Mouse (Mus musculus) thymus, adult 18-20 months (tissue): ENCODE results near the gene Kcnk18.

Source experiments
- DNase-seq, 2 experiments: peaks; one replicate each; pipeline ENCODE4 v3.0.0; 2022; ENCODE audit warnings: mixed read lengths in 2 of 2

Kcnk18 gene

GRCm38 (mm10) chr19:59218991-59219390 is at the start of gene Kcnk18:
TSS of gene Kcnk18 (plus strand) at chr19:59219214.
- no peak for DNase-seq

GRCm38 (mm10) chr19:59169936-59170765 is 48.9 kb upstream of the Kcnk18 start, which contains the start of gene Vax1:
TSS of gene Vax1 (minus strand) at chr19:59170056.
- DNase-seq, result no peak

GRCm38 (mm10) chr19:59170766-59171095 is 48.3 kb upstream of the Kcnk18 start:
- DNase-seq, result no peak

- DNase-seq, result no peak
Observed at GRCm38 (mm10) chr19:59171151-59171870, 47.7 kb upstream of the Kcnk18 start.

GRCm38 (mm10) chr19:59171871-59172245 is 47.2 kb upstream of the Kcnk18 start:
- DNase-seq, result no peak

GRCm38 (mm10) chr19:59172781-59173180 is 46.2 kb upstream of the Kcnk18 start:
- DNase-seq, result no peak

- DNase-seq, result no peak
Observed at GRCm38 (mm10) chr19:59173341-59174015, 45.5 kb upstream of the Kcnk18 start.

GRCm38 (mm10) chr19:59184000-59184399 is 35.0 kb upstream of the Kcnk18 start:
- no peak for DNase-seq

- no peak for DNase-seq
Observed at GRCm38 (mm10) chr19:59188981-59189380, 30.0 kb upstream of the Kcnk18 start.

GRCm38 (mm10) chr19:59190431-59191122 is 28.4 kb upstream of the Kcnk18 start:
- no peak for DNase-seq

- no peak for DNase-seq
Observed at GRCm38 (mm10) chr19:59191123-59191505, 27.9 kb upstream of the Kcnk18 start.

GRCm38 (mm10) chr19:59192491-59192890 is 26.5 kb upstream of the Kcnk18 start:
- DNase-seq, result no peak

GRCm38 (mm10) chr19:59193456-59193855 is 25.6 kb upstream of the Kcnk18 start:
- no peak for DNase-seq

GRCm38 (mm10) chr19:59193986-59194820 is 24.8 kb upstream of the Kcnk18 start:
- no peak for DNase-seq

- DNase-seq, result no peak
Observed at GRCm38 (mm10) chr19:59195181-59195770, 23.7 kb upstream of the Kcnk18 start.

GRCm38 (mm10) chr19:59196111-59196666 is 22.8 kb upstream of the Kcnk18 start:
- no peak for DNase-seq

GRCm38 (mm10) chr19:59198161-59198560 is 20.9 kb upstream of the Kcnk18 start:
- peak; percentile 14 to 19 for DNase-seq

- DNase-seq, result peak in 1 of 2 experiments; percentile 9
Observed at GRCm38 (mm10) chr19:59208475-59208874, 10.5 kb upstream of the Kcnk18 start.

GRCm38 (mm10) chr19:59208986-59209385 is 10.0 kb upstream of the Kcnk18 start:
- DNase-seq, result no peak

- DNase-seq, result no peak
Observed at GRCm38 (mm10) chr19:59216891-59217290, 2.1 kb upstream of the Kcnk18 start.

- DNase-seq, result no peak
Observed at GRCm38 (mm10) chr19:59221131-59221530, 2.1 kb downstream of the Kcnk18 start.
